Mouse (Mus musculus): ENCODE results near the gene Pparg. TPM values are rescaled to one million over a fixed set of nuclear protein-coding genes. Genes with fewer than 3 reads are reported as not detected.
A peak's percentile ranks its signal among the peaks of the same experiment; 100 is the strongest.

Pparg gene
- polyA plus RNA-seq, 1 experiment = not detected

GRCm38 (mm10) chr6:115432726-115433125 lies 72.0 kb downstream of the Pparg start:
- no peak overlapping the region for H3K27ac ChIP-seq (ENCODE audit: insufficient read depth, low read depth, low read length)
- 54% methylated on average over 2 of the region's 2 CpGs for WGBS
- H3K4me1 ChIP-seq (ENCODE audit: control insufficient read depth, insufficient read depth, low read length) = no peaks in the 10 kb centered on the region
- no peak overlapping the region for H3K4me3 ChIP-seq (ENCODE audit: insufficient read depth, low read depth, low read length)
- no peak for TF ChIP-seq POLR2A (IDR thresholded peaks at IDR 0.05; ENCODE audit: insufficient read depth, low read depth, low read length)
- no peak for TF ChIP-seq CTCF (IDR thresholded peaks at IDR 0.05; ENCODE audit: insufficient read depth, low read depth, low read length)

- no peak for TF ChIP-seq CTCF (IDR thresholded peaks at IDR 0.05; ENCODE audit: insufficient read depth, low read depth, low read length)
- TF ChIP-seq POLR2A (IDR thresholded peaks at IDR 0.05; ENCODE audit: insufficient read depth, low read depth, low read length) = no peak
- Histone ChIP-seq H3K27ac (ENCODE audit: insufficient read depth, low read depth, low read length) (no peak overlapping the region), H3K4me1 (ENCODE audit: control insufficient read depth, insufficient read depth, low read length) (no peaks in the 10 kb centered on the region), H3K4me3 (ENCODE audit: insufficient read depth, low read depth, low read length) (no peak overlapping the region)
- WGBS = 83% methylated on average over 1 of the region's 1 CpGs
These were observed 73.3 kb downstream of the Pparg start for GRCm38 (mm10) chr6:115434054-115434453.

GRCm38 (mm10) chr6:115434816-115435215 lies 74.1 kb downstream of the Pparg start:
- TF ChIP-seq CTCF (IDR thresholded peaks at IDR 0.05; ENCODE audit: insufficient read depth, low read depth, low read length) = no peak
- no peak for TF ChIP-seq POLR2A (IDR thresholded peaks at IDR 0.05; ENCODE audit: insufficient read depth, low read depth, low read length)
- Histone ChIP-seq H3K4me1 (ENCODE audit: control insufficient read depth, insufficient read depth, low read length) (no peaks in the 10 kb centered on the region), H3K4me3 (ENCODE audit: insufficient read depth, low read depth, low read length) (no peak overlapping the region), H3K27ac (ENCODE audit: insufficient read depth, low read depth, low read length) (no peak overlapping the region)
- WGBS = 81% methylated on average over 2 of the region's 2 CpGs

- WGBS = 54% methylated on average over 5 of the region's 5 CpGs
These were observed 79.7 kb downstream of the Pparg start for GRCm38 (mm10) chr6:115440231-115441006.

GRCm38 (mm10) chr6:115452501-115452900 lies 91.8 kb downstream of the Pparg start:
- H3K4me1 ChIP-seq (ENCODE audit: control insufficient read depth, insufficient read depth, low read length) = no peaks in the 10 kb centered on the region
- WGBS = 69% methylated on average over 1 of the region's 1 CpGs
- H3K4me3 ChIP-seq (ENCODE audit: insufficient read depth, low read depth, low read length) = no peak overlapping the region
- TF ChIP-seq POLR2A (IDR thresholded peaks at IDR 0.05; ENCODE audit: insufficient read depth, low read depth, low read length) = no peak
- TF ChIP-seq CTCF (IDR thresholded peaks at IDR 0.05; ENCODE audit: insufficient read depth, low read depth, low read length) = no peak
- H3K27ac ChIP-seq (ENCODE audit: insufficient read depth, low read depth, low read length) = no peak overlapping the region

More at GRCm38 (mm10) chr6:115440231-115441006, 79.7 kb downstream of the Pparg start:
- TF ChIP-seq CTCF (IDR thresholded peaks at IDR 0.05; ENCODE audit: insufficient read depth, low read depth, low read length) (no peak), POLR2A (IDR thresholded peaks at IDR 0.05; ENCODE audit: insufficient read depth, low read depth, low read length) (no peak)
- no peak overlapping the region for H3K4me3 ChIP-seq (ENCODE audit: insufficient read depth, low read depth, low read length)
- no peak overlapping the region for H3K27ac ChIP-seq (ENCODE audit: insufficient read depth, low read depth, low read length)
- H3K4me1 ChIP-seq (ENCODE audit: control insufficient read depth, insufficient read depth, low read length) = no peaks in the 10 kb centered on the region

GRCm38 (mm10) chr6:115462743-115463337 lies 102.1 kb downstream of the Pparg start:
- WGBS = 69% methylated on average over 16 of the region's 16 CpGs
- TF ChIP-seq CTCF (IDR thresholded peaks at IDR 0.05; ENCODE audit: insufficient read depth, low read depth, low read length) (no peak), POLR2A (IDR thresholded peaks at IDR 0.05; ENCODE audit: insufficient read depth, low read depth, low read length) (no peak)
- H3K4me3 ChIP-seq (ENCODE audit: insufficient read depth, low read depth, low read length) = no peak overlapping the region
- H3K27ac ChIP-seq (ENCODE audit: insufficient read depth, low read depth, low read length) = peak overlapping the region; percentile 5; the same call in 1 of the 2 replicates
- H3K4me1 ChIP-seq (ENCODE audit: control insufficient read depth, insufficient read depth, low read length) = peaks cover 3% of the 10 kb centered on the region

GRCm38 (mm10) chr6:115463338-115463737 lies 102.6 kb downstream of the Pparg start:
- TF ChIP-seq CTCF (IDR thresholded peaks at IDR 0.05; ENCODE audit: insufficient read depth, low read depth, low read length) (no peak), POLR2A (IDR thresholded peaks at IDR 0.05; ENCODE audit: insufficient read depth, low read depth, low read length) (no peak)
- WGBS = 87% methylated on average over 2 of the region's 2 CpGs

GRCm38 (mm10) chr6:115464661-115465060 lies 103.9 kb downstream of the Pparg start:
- TF ChIP-seq POLR2A (IDR thresholded peaks at IDR 0.05; ENCODE audit: insufficient read depth, low read depth, low read length) (no peak), CTCF (IDR thresholded peaks at IDR 0.05; ENCODE audit: insufficient read depth, low read depth, low read length) (no peak)
- Histone ChIP-seq H3K4me1 (ENCODE audit: control insufficient read depth, insufficient read depth, low read length) (peaks cover 3% of the 10 kb centered on the region), H3K4me3 (ENCODE audit: insufficient read depth, low read depth, low read length) (no peak overlapping the region), H3K27ac (ENCODE audit: insufficient read depth, low read depth, low read length) (no peak overlapping the region)
- WGBS = 40% methylated on average over 3 of the region's 3 CpGs

More at GRCm38 (mm10) chr6:115463338-115463737, 102.6 kb downstream of the Pparg start:
- Histone ChIP-seq H3K27ac (ENCODE audit: insufficient read depth, low read depth, low read length) (0 out of 2 replicates have a peak overlapping the region, but pooled peaks have one; percentile 5), H3K4me1 (ENCODE audit: control insufficient read depth, insufficient read depth, low read length) (peaks cover 3% of the 10 kb centered on the region), H3K4me3 (ENCODE audit: insufficient read depth, low read depth, low read length) (no peak overlapping the region)

GRCm38 (mm10) chr6:115465463-115465862 lies 104.7 kb downstream of the Pparg start:
- H3K4me3 ChIP-seq (ENCODE audit: insufficient read depth, low read depth, low read length) = no peak overlapping the region
- no peak for TF ChIP-seq CTCF (IDR thresholded peaks at IDR 0.05; ENCODE audit: insufficient read depth, low read depth, low read length)
- no peak for TF ChIP-seq POLR2A (IDR thresholded peaks at IDR 0.05; ENCODE audit: insufficient read depth, low read depth, low read length)
- no peak overlapping the region for H3K27ac ChIP-seq (ENCODE audit: insufficient read depth, low read depth, low read length)
- WGBS = 19% methylated on average over 2 of the region's 2 CpGs
- peaks cover 3% of the 10 kb centered on the region for H3K4me1 ChIP-seq (ENCODE audit: control insufficient read depth, insufficient read depth, low read length)
